8 mouse cellular contexts compared by ENCODE assay signal in the genomic region with DNA sequence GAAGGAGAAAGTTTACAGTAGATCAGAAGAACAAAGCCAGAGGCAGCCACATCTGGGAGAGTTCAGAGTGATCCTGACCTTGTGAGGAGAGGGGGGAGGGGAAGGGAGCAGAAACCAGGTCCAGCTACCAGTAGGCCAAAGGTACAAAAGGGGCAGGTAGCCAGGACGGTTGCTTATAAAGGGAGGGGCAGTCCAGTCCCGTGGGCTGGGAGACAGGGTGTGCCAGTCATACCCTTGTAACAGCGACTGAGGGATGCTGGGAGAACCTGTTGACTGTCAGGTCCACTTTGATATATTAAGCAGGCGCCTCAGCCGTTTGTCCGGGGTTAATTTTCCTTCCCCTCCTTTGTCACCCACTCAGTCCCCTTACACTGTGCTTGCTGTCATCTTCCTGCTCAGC. TPM values are rescaled to one million over a fixed set of nuclear protein-coding genes. Genes with fewer than 3 reads are reported as not detected.
DNase-seq lines count a peak whose midpoint lies in the region; ATAC-seq and TF ChIP-seq lines count a peak whose summit lies in the region.

No protein-coding gene starts in this region.

- H3K4me2 ChIP-seq in embryonic facial prominence, embryonic 14.5 days (ENCODE audit: low read depth, low read length): peak overlapping the region; percentile 30; the same call in 1 of the 2 replicates
- H3K4me2 ChIP-seq in intestine, embryonic 14.5 days (ENCODE audit: low read length): peak overlapping the region; percentile 36
- H3K4me2 ChIP-seq in liver, embryonic 16.5 days (ENCODE audit: low read depth, low read length): peak overlapping the region; percentile 74
- H3K4me2 ChIP-seq in stomach, postnatal 0 days (replicated peaks; ENCODE audit: low read depth): peak overlapping the region; percentile 38; the same call in 1 of the 2 replicates

- peak; percentile 98 for DNase-seq in heart, adult 11 months
- DNase-seq in heart, postnatal 25 days (ENCODE audit: low spot score): no peak
- no peak for DNase-seq in embryonic facial prominence, embryonic 14.5 days (ENCODE audit: low spot score)
- no peak for DNase-seq in intestine, embryonic 14.5 days (ENCODE audit: low spot score)
- DNase-seq in stomach, postnatal 0 days (ENCODE audit: low spot score): peak; percentile 89
- DNase-seq in layer of hippocampus, postnatal 36 days: no peak
- no peak for DNase-seq in layer of hippocampus, adult 8-10 months (ENCODE audit: low spot score in 2 of 2)

- peaks cover 4% of the 10 kb centered on the region; the same call in 1 of the 2 replicates for H3K36me3 ChIP-seq in embryonic facial prominence, embryonic 14.5 days (ENCODE audit: control insufficient read depth, insufficient read depth, low read length)
- no peaks in the 10 kb centered on the region for H3K36me3 ChIP-seq in intestine, embryonic 14.5 days (ENCODE audit: control insufficient read depth, insufficient read depth, low read length)
- H3K36me3 ChIP-seq in liver, embryonic 16.5 days (ENCODE audit: control insufficient read depth, insufficient read depth): no peaks in the 10 kb centered on the region
- no peaks in the 10 kb centered on the region for H3K36me3 ChIP-seq in stomach, postnatal 0 days (ENCODE audit: control insufficient read depth, insufficient read depth, low read length)

- H3K9ac ChIP-seq in embryonic facial prominence, embryonic 14.5 days (ENCODE audit: low read depth, low read length): peak overlapping the region; percentile 40; the same call in 1 of the 2 replicates
- 0 out of 2 replicates have a peak overlapping the region, but pooled peaks have one; percentile 1 for H3K9ac ChIP-seq in intestine, embryonic 14.5 days (ENCODE audit: low read length)
- H3K9ac ChIP-seq in liver, embryonic 16.5 days (ENCODE audit: low read depth, low read length): peak overlapping the region; percentile 77
- peak overlapping the region; percentile 56 for H3K9ac ChIP-seq in stomach, postnatal 0 days (ENCODE audit: low read length)

- no peaks in the 10 kb centered on the region for H3K27me3 ChIP-seq in embryonic facial prominence, embryonic 14.5 days (replicated peaks; ENCODE audit: control insufficient read depth, insufficient read depth, low read length)
- H3K27me3 ChIP-seq in intestine, embryonic 14.5 days (replicated peaks; ENCODE audit: control insufficient read depth, insufficient read depth, low read length): no peaks in the 10 kb centered on the region
- H3K27me3 ChIP-seq in liver, embryonic 16.5 days (ENCODE audit: control insufficient read depth, insufficient read depth, low read depth, low read length): no peaks in the 10 kb centered on the region
- no peaks in the 10 kb centered on the region for H3K27me3 ChIP-seq in stomach, postnatal 0 days (ENCODE audit: control insufficient read depth, insufficient read depth, low read length)

- TF ChIP-seq EP300 in stomach, postnatal 0 days (optimal IDR thresholded peaks at IDR 0.05): peak; percentile 14

- H3K4me1 ChIP-seq in embryonic facial prominence, embryonic 14.5 days (ENCODE audit: control insufficient read depth, insufficient read depth, low read length): peaks cover 31% of the 10 kb centered on the region
- peaks cover 44% of the 10 kb centered on the region for H3K4me1 ChIP-seq in intestine, embryonic 14.5 days (replicated peaks; ENCODE audit: control insufficient read depth, insufficient read depth, low read length)
- H3K4me1 ChIP-seq in liver, embryonic 16.5 days (ENCODE audit: control insufficient read depth, low read depth, low read length): peaks cover 59% of the 10 kb centered on the region
- H3K4me1 ChIP-seq in stomach, postnatal 0 days (replicated peaks; ENCODE audit: control insufficient read depth, insufficient read depth): peaks cover 21% of the 10 kb centered on the region

- ATAC-seq in embryonic facial prominence, embryonic 14.5 days (ENCODE audit: low read depth): no peak
- ATAC-seq in intestine, embryonic 14.5 days (replicated peaks; ENCODE audit: low FRiP score, low TSS enrichment, low read depth): peak; percentile 6; the same call in 1 of the 2 replicates
- peak; percentile 71 for ATAC-seq in liver, embryonic 16.5 days (ENCODE audit: low read depth)
- ATAC-seq in stomach, postnatal 0 days (ENCODE audit: low FRiP score, low TSS enrichment): peak; percentile 70

- intact Hi-C loops in heart, postnatal 25 days (cut with DNase I): loop anchor here (5.0 kb wide), 1 partner anchor 97 kb away; no protein-coding TSS in a partner anchor

- no peak for TF ChIP-seq CTCF in stomach, postnatal 0 days (IDR thresholded peaks at IDR 0.05; ENCODE audit: low read depth)

- H3K4me3 ChIP-seq in embryonic facial prominence, embryonic 14.5 days (ENCODE audit: low read depth, low read length): no peak overlapping the region
- H3K4me3 ChIP-seq in intestine, embryonic 14.5 days (ENCODE audit: low read depth, low read length): no peak overlapping the region
- H3K4me3 ChIP-seq in liver, embryonic 16.5 days (ENCODE audit: low read depth, low read length): peak overlapping the region; percentile 50
- H3K4me3 ChIP-seq in stomach, postnatal 0 days (ENCODE audit: low read depth, low read length): no peak overlapping the region

- 22% methylated on average over 6 of the region's 6 CpGs for WGBS in embryonic facial prominence, embryonic 14.5 days
- WGBS in intestine, embryonic 14.5 days: 6% methylated on average over 6 of the region's 6 CpGs
- WGBS in liver, embryonic 16.5 days (ENCODE audit: insufficient replicate concordance): 3% methylated on average over 6 of the region's 6 CpGs
- WGBS in stomach, postnatal 0 days: 4% methylated on average over 6 of the region's 6 CpGs

- H3K9me3 ChIP-seq in embryonic facial prominence, embryonic 14.5 days (ENCODE audit: control insufficient read depth, low read length): no peaks in the 10 kb centered on the region
- no peaks in the 10 kb centered on the region for H3K9me3 ChIP-seq in intestine, embryonic 14.5 days (ENCODE audit: control insufficient read depth, low read length)
- no peaks in the 10 kb centered on the region for H3K9me3 ChIP-seq in liver, embryonic 16.5 days (replicated peaks; ENCODE audit: control insufficient read depth, low read length)
- H3K9me3 ChIP-seq in stomach, postnatal 0 days (ENCODE audit: control insufficient read depth, low read length): no peaks in the 10 kb centered on the region

- peak overlapping the region; percentile 94 for H3K27ac ChIP-seq in embryonic facial prominence, embryonic 14.5 days (replicated peaks; ENCODE audit: low read depth, low read length)
- peak overlapping the region; percentile 96 for H3K27ac ChIP-seq in intestine, embryonic 14.5 days (ENCODE audit: low read depth)
- H3K27ac ChIP-seq in liver, embryonic 16.5 days (ENCODE audit: low read length): peak overlapping the region; percentile 98
- H3K27ac ChIP-seq in stomach, postnatal 0 days (replicated peaks): peak overlapping the region; percentile 99

RNA-seq across cellular contexts. Expression of gene Adamtsl4, which starts 12.9 kb away (rescaled TPM):
- total RNA-seq in heart, postnatal 25 days (2021): 10 to 100 TPM; 52.6 to 64.6 TPM
- 2.8 and 3.8 TPM in 2 replicates for polyA plus RNA-seq in embryonic facial prominence, embryonic 14.5 days (2014; fragmentation: Nextera tagmentation; extraction: Ambion mirVana)
- polyA plus RNA-seq in intestine, embryonic 14.5 days (2014; fragmentation: Nextera tagmentation; extraction: Ambion mirVana): 1.2 and 2.6 TPM in 2 replicates
- 0.74 and 0.83 TPM in 2 replicates for polyA plus RNA-seq in liver, embryonic 16.5 days (2015; fragmentation: Nextera tagmentation; extraction: Ambion mirVana)
- polyA plus RNA-seq in stomach, postnatal 0 days (2015; fragmentation: Nextera tagmentation; extraction: Ambion mirVana): 9.4 and 10.4 TPM in 2 replicates
- total RNA-seq in layer of hippocampus, postnatal 36 days (2021): 1 to 10 TPM; 5.0 to 5.1 TPM
- 10 to 100 TPM in 2 of 4 experiments, 1 to 10 TPM in 2; 5.2 to 17.9 (median 10.4) TPM for total RNA-seq in layer of hippocampus, adult 8-10 months (2022)

RNA-seq across cellular contexts. Expression of gene Mcl1, which starts 16.2 kb away (rescaled TPM):
- 100 to 1,000 TPM; 128 to 152 TPM for total RNA-seq in heart, postnatal 25 days (2021)
- 62.0 and 65.8 TPM in 2 replicates for polyA plus RNA-seq in embryonic facial prominence, embryonic 14.5 days (2014; fragmentation: Nextera tagmentation; extraction: Ambion mirVana)
- polyA plus RNA-seq in intestine, embryonic 14.5 days (2014; fragmentation: Nextera tagmentation; extraction: Ambion mirVana): 49.8 and 57.5 TPM in 2 replicates
- polyA plus RNA-seq in liver, embryonic 16.5 days (2015; fragmentation: Nextera tagmentation; extraction: Ambion mirVana): 11.1 and 14.5 TPM in 2 replicates
- polyA plus RNA-seq in stomach, postnatal 0 days (2015; fragmentation: Nextera tagmentation; extraction: Ambion mirVana): 57.9 and 59.2 TPM in 2 replicates
- 10 to 100 TPM; 60.8 to 61.3 TPM for total RNA-seq in layer of hippocampus, postnatal 36 days (2021)
- total RNA-seq in layer of hippocampus, adult 8-10 months (2022): 10 to 100 TPM; 55.1 to 73.6 (median 61.1) TPM

RNA-seq across cellular contexts. Expression of gene Ensa, which starts 50.0 kb away (rescaled TPM):
- 10 to 100 TPM; 67.4 to 72.2 TPM for total RNA-seq in heart, postnatal 25 days (2021)
- polyA plus RNA-seq in embryonic facial prominence, embryonic 14.5 days (2014; fragmentation: Nextera tagmentation; extraction: Ambion mirVana): 59.8 and 66.9 TPM in 2 replicates
- 71.8 and 75.6 TPM in 2 replicates for polyA plus RNA-seq in intestine, embryonic 14.5 days (2014; fragmentation: Nextera tagmentation; extraction: Ambion mirVana)
- 32.8 and 33.4 TPM in 2 replicates for polyA plus RNA-seq in liver, embryonic 16.5 days (2015; fragmentation: Nextera tagmentation; extraction: Ambion mirVana)
- 42.3 and 44.2 TPM in 2 replicates for polyA plus RNA-seq in stomach, postnatal 0 days (2015; fragmentation: Nextera tagmentation; extraction: Ambion mirVana)
- 100 to 1,000 TPM; 310 TPM for total RNA-seq in layer of hippocampus, postnatal 36 days (2021)
- 100 to 1,000 TPM; 286 to 320 (median 297) TPM for total RNA-seq in layer of hippocampus, adult 8-10 months (2022)

Comparison
In these comparisons a context has a peak if more than half of its experiments do, and no peak if none do; other contexts are left out.
1. DNase-seq: peak in heart, adult 11 months (single experiment) and stomach, postnatal 0 days (single experiment); none in heart, postnatal 25 days (single experiment), embryonic facial prominence, embryonic 14.5 days (single experiment), intestine, embryonic 14.5 days (single experiment), layer of hippocampus, postnatal 36 days (0 of 2) and layer of hippocampus, adult 8-10 months (0 of 2).
2. H3K9ac ChIP-seq: peak in every context shown above with its lines; median percentile 77 in liver, embryonic 16.5 days; 56 in stomach, postnatal 0 days; 40 in embryonic facial prominence, embryonic 14.5 days; 1 in intestine, embryonic 14.5 days.
3. Peak in every context shown above with its lines, with median percentiles within 50 percentile points of each other: H3K27ac ChIP-seq and H3K4me2 ChIP-seq.